Mouse (Mus musculus) right cerebral cortex, postnatal 25 days (tissue): Measurements from ENCODE around the gene Sema7a.

Experiments
- DNase-seq: peaks from one replicate; pipeline ENCODE4 v3.0.0; 2022

Sema7a gene

GRCm38 (mm10) chr9:57959886-57960866 lies 20.3 kb downstream of the Sema7a start:
- no peak for DNase-seq

GRCm38 (mm10) chr9:57961226-57961625 lies 21.3 kb downstream of the Sema7a start:
- DNase-seq, result no peak

DNA sequence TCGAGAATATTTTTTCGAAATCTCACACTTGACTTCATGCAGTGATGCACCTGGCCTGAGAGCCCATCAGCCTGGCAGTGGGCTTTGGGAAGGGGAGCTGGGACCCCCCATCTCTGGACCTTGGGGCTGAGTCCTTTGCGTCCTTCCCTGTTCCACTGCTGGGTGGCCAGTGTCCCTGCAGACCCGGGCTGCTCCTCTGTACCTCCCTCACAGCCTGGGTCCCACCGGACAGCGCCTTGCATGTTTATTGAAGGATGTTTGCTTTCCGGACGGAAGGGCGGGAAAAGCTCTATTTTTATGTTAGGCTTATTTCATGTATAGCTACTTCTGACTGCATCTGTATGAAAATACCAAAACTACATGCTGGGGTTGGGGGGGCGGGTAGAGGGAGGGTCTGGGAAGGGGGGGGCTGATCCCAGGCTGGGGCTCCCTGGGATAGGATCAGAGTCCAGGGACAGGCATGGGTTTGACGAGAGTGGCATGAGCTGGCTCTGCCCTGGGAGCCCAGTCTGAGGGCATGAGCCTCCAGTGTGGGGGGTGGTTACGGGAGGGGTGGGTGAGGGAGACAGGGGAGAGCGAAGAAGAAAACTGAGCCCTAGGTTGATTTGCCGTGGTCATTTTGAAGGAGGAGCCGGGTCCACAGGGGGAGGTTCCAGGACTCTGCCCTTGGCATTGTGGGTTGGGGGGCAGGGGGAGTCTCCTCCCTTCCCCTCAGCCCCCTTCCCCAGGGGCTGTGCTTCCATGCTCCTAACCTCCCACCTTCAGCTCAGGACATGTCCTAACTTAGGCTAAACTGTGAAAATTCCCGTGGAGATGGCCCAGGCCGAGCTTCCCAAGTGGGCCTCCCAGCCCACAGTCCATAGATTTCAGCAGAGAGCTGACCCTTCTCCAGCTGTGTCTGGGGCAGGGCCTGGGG lies 22.2 kb downstream of the Sema7a start:
- no peak for DNase-seq

GRCm38 (mm10) chr9:57963249-57963997 lies 23.5 kb downstream of the Sema7a start:
- DNase-seq, result no peak

GRCm38 (mm10) chr9:57963998-57964395 lies 24.1 kb downstream of the Sema7a start:
- no peak for DNase-seq

DNA sequence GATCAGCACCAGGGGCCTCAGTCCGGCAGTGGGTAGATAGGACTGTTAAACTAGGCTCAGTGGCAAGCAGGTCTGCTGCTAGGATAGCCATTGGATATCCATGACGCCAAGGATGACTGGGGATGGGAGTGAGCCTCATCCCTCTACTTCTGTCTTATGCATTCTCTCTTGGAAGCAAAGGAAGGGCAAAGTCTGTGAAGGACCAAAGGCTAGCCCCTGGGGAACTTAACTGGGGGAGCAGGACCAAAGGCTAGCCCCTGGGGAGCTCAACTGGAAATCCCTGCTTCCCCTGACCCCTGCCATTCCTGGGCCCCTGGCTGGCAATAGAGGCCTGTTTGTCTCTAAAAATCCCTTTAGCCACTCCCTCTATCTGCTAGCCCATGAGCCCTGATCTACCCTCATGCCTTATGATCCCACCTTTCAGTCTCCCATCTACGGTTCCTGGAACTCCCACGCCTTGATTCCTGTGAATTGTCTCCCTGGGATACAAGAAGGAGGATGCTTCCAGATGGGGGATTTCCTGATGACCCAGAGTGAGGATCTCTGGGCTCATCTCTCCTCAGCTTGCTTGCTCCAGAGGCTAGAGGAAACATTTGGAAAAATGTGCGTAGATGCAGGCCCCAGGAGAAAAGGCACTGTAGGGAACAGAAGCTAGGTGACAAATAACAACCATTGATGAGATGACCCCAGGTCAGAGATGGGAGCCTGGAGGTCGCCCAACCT lies 24.8 kb downstream of the Sema7a start:
- DNase-seq, result no peak

- no peak for DNase-seq
These were observed 25.6 kb downstream of the Sema7a start for GRCm38 (mm10) chr9:57965281-57966185.

- peak; percentile 77 for DNase-seq
These were observed 27.5 kb downstream of the Sema7a start for GRCm38 (mm10) chr9:57967237-57967960.

- no peak for DNase-seq
These were observed 28.4 kb downstream of the Sema7a start for GRCm38 (mm10) chr9:57968166-57968771.

- no peak for DNase-seq
These were observed 29.1 kb downstream of the Sema7a start for GRCm38 (mm10) chr9:57968783-57969542.

- DNase-seq, result no peak
These were observed 30.0 kb downstream of the Sema7a start for GRCm38 (mm10) chr9:57969736-57970495.

GRCm38 (mm10) chr9:57971413-57971812 lies 31.5 kb downstream of the Sema7a start:
- DNase-seq, result no peak

- no peak for DNase-seq
These were observed 32.3 kb downstream of the Sema7a start for GRCm38 (mm10) chr9:57972141-57972591.

- DNase-seq, result no peak
These were observed 33.0 kb downstream of the Sema7a start for GRCm38 (mm10) chr9:57972776-57973439.

- no peak for DNase-seq
These were observed 33.6 kb downstream of the Sema7a start for GRCm38 (mm10) chr9:57973440-57974066.

GRCm38 (mm10) chr9:57974221-57974620 lies 34.3 kb downstream of the Sema7a start:
- DNase-seq, result no peak
